Mouse (Mus musculus): ENCODE measurements at regions not wholly inside any gene's neighbourhood (a gene's known extent, or its start where the extent isn't known, plus 50 kb on each side); places are given as distances from the start of the nearest gene placed in this dataset.

GRCm38 (mm10) chr3:155994044-155994443 lies 567.5 kb upstream of the Negr1 start:
- DNase-seq, result no peak

DNA sequence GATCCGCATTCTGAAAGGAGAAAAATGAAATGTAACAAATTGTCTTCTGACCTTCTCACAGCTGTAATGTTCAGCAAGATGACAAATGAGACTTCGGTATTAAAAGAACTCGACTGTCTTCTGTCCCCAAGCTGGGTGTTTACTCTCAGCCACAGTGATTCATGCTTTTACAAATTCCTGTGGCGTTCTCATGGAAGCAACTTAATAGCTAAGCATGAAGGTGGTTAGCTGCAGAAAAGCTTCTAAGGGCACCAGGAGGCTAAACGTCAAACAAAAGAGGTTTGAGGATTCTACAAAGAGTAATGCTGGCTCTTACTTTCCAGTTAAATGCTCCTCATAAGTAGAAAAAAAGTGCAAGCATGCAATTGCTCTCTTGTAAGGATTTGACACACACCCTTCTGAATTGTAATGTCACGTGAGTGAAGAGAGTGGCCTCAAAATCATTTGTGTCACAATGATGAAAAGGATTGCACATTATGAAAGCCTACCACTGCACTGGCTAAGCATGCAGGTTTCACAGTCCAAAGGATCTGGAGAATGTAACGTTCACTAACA lies 543.8 kb upstream of the Negr1 start:
- DNase-seq, result no peak

DNA sequence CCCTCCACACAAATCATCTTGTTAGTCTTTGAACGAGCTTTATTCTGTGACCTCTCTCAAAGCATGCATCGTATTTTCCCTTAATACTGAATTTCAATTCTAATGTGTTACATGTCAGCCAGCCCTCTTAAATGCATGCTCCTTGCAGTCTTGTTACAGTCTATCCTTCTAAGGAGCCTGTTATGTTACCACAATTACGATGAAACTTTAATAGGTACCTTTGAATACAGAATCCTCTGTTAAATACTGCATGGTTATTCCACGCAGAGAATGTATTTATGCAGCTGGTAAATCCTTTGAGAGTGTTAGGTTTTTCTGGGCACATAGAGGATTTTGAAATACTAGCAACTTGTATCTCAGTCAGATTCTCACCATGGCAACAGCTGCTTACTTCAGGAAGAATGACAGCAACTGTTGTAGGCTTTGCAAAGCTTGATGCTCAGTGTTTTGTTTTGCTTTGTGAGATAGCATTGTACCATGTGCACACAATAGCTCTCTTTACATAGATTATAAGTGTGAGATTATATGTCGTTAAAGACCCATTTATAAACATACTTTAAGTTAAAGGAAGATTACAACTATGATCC lies 532.9 kb upstream of the Negr1 start:
- no peak for DNase-seq

- DNase-seq, result no peak
Measured at GRCm38 (mm10) chr3:156070257-156070656, 491.3 kb upstream of the Negr1 start.

- no peak for DNase-seq
Measured at GRCm38 (mm10) chr3:156082268-156082667, 479.3 kb upstream of the Negr1 start.

- no peak for DNase-seq
Measured at GRCm38 (mm10) chr3:156093689-156094088, 467.9 kb upstream of the Negr1 start.

DNA sequence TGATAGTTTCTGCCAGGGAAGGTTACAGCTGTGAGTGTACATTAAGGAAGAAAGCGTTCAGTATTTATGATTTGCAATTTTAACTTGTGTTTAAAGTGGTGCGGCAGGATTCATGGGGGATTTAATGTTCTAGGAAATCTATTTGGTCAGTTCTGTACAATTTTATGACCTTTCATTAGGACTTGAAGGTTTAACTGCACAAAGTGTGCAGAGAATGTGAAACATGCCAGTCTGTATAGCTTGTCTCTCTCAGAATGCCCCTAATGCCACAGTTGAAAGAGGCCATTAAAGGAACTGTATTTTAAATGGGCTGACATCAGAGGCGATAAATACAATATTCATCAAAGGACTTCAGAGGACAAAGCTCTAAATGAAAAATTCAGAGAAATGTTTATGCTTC lies 466.6 kb upstream of the Negr1 start:
- no peak for DNase-seq

- no peak for DNase-seq
Measured at GRCm38 (mm10) chr3:156105788-156106187, 455.8 kb upstream of the Negr1 start.

GRCm38 (mm10) chr3:156120341-156120740 lies 441.3 kb upstream of the Negr1 start:
- DNase-seq, result no peak

DNA sequence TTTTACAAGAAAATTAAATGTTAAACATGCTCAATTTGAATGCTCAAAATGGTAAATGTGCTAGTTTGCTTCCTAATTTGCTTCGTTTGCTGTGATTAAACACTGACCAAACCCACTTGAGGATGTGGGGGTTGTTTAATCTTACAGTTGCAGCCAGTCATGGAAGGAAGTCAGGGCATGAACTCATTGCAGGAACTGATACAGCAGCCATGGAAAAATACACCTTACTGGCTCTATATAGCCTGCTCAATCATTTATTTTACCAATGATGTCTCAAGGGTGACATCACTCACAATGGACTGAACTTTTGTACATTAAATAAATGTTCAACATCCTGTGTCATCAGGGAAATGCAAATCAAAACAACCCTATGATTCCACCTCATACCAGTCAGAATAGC lies 430.0 kb upstream of the Negr1 start:
- no peak for DNase-seq

GRCm38 (mm10) chr3:156141355-156141754 lies 420.2 kb upstream of the Negr1 start:
- no peak for DNase-seq

DNA sequence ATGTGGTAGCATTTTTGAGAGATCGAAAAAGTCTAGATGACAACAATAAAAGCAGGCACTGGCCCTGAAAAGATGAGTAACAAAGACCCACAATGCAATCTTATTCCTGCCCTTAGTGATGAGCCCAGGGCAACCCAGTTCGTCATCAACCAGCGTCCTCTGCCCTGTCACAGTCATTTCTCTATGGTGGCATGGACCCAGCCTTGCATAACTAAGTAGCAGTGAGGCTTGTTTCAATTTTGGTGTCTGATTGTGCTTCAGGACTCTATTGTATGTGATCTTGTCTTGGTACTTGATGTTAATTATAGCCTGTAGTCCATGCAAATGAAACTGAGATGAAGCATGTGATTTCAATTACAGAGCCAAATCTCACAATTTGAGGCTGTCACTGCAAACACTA lies 412.3 kb upstream of the Negr1 start:
- DNase-seq, result no peak

DNA sequence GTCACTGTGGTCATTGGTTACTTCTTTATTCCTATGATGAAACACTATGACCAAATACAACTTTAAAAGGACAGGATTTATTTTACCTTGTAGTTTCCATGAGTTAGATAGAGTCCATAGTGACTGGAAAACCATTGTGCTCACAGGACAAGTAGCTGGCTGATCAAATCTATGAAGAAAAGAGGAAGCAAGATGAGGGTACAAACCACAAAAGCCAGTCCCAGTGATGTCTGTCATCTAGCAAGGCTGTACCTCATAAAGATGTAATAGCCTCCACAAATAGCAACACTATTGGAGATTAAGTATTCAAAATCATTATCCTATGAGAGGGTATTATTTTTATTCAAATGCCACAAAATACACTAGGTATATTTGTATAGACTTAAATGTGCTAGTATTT lies 391.5 kb upstream of the Negr1 start:
- no peak for DNase-seq

DNA sequence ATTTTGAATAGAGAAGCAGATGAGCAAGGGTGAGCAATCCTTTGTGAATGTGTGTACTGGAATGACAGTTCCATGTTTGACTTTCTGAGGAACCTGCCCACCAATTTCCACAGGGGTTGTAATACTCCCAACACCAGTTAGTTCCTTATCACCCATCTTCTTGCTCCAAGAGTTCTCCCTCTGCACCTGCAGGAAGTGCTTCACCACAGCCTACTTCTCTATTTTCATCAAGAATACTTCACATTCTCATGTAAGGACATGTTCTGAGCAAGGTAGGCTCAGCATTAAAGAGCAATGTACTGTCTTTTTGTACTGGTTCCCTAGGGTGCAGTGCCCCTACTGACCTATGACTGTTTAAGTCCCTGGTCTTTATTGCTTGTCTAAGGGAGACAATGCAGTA lies 362.9 kb upstream of the Negr1 start:
- no peak for DNase-seq

DNA sequence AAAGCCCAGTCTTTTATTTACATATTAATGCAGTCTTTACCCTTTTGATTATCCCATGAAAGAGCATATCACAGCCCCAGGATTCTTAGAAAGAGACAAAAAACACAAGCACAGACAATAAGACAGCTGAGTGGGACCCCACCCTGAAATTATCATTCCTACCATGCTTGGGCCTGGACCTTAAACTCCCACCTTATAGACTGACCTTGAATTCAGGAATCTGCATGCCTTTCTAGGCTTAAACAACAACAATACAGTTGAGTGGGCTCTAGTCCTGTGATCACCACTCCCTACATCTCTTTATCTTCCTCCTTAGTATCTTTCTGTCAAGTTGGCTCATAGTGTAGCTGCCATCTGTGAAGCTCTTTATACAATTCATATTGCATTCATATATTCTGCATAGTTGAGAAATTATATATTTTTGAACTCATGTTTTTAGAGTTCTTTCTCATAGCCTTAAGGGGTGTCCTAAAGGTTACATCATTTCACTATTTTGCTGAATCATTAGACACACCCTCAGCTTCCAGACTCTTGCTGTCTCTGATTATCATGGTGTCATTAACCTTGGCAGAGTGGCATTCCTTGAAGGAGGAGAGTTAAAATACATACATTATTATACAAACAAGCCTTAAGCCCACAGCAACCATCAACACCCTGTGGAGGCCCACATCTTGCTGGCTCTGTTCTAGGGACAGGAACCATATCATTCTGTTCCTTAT lies 361.7 kb upstream of the Negr1 start:
- no peak for DNase-seq

DNA sequence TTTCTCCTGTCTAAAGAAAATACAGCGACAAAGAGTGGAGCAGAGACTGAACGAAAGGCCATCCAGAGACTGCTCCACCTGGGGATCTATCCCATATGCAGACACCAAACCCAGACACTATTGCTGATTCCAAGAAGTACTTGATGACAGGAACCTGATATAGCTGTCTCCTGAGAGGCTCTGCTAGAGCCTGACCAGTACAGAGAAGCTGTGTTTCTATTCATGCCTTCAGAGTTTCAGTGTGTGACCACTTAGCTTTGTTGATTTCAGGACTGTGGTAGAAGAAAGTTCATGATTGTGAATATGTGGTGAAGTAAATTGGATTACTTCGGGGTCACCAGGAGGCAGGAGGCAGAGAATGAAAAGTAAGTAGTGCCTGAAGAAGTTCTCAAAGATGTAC lies 356.3 kb upstream of the Negr1 start:
- DNase-seq, result no peak

DNA sequence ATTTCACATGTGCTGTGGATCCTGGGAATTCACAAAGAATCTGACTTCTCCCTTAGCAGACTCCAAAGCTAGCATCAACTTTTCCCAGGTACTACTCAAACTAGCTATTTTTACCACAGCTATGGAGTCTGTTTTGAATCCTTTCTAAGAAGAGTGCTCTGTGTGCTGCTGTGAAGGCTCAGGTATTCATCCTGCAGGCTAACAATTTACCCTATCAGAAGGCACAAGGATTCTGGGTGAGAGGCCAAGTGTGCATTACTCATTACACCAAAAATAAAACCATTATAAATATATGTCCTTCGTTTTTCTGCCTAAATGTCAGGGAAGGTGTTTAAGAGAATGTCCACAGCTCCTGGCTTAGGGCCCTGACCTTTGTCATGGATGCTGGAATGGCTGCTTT lies 353.2 kb upstream of the Negr1 start:
- DNase-seq, result no peak

DNA sequence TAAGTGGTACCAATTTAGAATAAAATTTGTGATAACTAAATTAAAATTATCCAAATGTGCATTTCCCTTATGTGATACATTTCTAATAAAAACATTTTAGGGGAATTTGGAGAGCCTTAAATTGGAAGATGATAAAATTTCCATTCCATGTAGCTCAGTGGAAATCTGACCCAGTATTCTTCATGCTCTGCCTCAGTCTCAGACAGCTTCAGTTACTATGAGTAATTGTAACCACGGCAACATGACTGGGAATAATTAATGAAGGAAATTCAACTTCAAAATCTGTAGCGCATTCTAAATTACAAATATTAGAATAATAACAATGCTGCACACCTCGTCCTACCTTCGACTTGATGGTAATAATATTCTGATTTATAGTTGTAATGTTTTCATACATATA lies 350.8 kb upstream of the Negr1 start:
- DNase-seq, result no peak

- no peak for DNase-seq
Measured at GRCm38 (mm10) chr3:156214823-156215222, 346.8 kb upstream of the Negr1 start.

DNA sequence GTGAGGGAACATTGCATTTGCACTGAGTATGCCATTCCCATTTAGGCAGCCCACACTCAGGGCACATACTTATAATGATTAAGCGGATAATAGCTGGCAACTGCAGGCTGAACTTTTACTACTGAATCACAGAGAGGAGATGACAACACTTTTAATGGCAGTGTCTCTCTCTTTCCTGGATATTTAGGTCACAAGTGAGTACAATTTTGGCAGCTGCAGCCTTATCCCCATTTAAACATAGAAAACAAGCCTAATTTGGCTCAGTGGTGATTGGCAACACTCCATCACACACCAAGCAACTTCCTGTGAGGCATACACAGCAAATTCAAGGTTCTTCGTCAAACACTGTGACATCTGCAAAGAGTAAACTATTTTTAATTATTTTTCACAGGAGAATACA lies 329.5 kb upstream of the Negr1 start:
- no peak for DNase-seq

DNA sequence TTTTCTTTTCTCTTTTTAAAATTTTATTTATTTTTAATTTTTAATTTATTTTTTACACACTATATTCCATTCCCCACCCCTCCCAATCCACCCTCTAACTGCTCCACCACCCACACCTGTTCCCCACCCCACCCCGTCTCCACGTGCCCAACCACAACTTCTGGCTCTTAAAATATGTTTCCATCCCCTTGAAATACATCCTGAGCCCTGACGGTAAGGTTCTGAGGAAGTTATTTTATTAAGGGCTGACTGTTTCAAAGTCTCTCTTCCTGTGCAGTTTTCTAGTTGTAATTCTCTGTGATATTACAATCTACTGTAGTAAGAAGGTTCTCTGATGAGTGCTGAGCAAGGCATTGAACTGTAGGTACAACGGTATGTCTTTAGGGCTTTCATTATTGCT lies 325.6 kb upstream of the Negr1 start:
- DNase-seq, result no peak

GRCm38 (mm10) chr3:156252256-156252861 lies 309.2 kb upstream of the Negr1 start:
- DNase-seq, result no peak

DNA sequence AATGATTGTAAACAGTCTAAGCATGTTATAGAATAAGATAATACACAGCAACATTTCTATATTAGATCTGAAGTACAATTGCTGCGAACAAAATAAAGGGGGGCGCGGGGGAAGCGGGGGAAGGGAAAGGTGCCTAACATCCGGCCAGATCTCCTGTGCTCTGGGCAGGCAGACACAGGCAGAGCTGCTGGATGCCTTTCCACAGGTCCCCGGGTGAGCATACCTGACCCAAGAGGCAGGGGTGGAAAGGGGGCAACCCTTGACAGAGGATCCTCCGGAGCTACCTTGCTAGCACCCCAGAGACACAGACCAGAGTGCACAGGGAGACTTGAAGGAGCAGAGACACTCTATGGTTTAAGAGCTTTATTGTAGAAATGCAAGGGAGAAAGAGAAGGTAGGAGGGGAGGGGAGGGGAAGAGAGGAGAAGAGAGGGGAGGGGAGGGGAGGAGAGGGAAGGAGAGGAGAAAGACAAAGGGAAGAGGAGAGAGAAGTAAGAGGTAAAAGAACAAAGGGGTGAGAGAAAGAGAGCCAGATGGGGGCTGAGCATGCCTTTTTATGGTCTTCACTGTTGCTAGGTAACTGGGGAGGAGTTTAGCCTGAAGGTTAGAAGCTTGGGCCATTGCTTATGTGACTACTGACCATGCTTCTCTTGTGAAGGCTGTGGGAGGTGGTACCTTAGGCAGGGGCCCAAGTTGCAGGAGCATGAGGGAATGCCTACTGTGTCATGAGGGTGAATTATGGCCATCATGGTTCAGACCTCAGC lies 308.2 kb upstream of the Negr1 start:
- DNase-seq, result no peak

DNA sequence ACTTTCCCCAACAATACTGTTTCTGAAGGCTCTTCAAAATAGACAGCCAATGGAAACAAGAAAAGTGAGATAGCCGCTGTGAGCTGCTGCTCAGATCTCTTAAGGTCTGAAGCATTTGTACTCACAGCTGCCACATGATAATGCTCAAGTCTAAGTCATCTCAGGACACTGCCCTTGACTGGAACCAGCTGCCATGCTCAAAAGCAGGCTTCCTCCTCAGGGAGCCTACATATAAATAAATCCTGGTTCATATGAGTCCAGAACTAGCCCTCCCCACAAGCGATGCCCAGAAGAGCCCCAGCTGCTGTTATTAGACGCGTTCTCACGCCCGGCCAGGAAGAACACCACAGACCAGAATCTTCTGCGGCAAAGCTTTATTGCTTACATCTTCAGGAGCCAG lies 304.9 kb upstream of the Negr1 start:
- DNase-seq, result peak; percentile 50
